29 mouse cellular contexts compared by ENCODE assay signal in genomic region chr7:144993566-144993965, GRCm38 (mm10). TPM values are rescaled to one million over a fixed set of nuclear protein-coding genes. Genes with fewer than 3 reads are reported as not detected.
DNase-seq lines count a peak whose midpoint lies in the region; ATAC-seq and TF ChIP-seq lines count a peak whose summit lies in the region.
"Had no signal": no experiment of that assay in that cellular context is flagged by ENCODE, and none has a peak within 500 bp of the region (broad histone marks: within the 10 kb centered on the region; RNA-seq: fewer than 3 reads in every experiment).

No protein-coding gene starts in this region.

- H3K27me3 ChIP-seq in forebrain, embryonic 10.5 days (ENCODE audit: poor library complexity, severe bottlenecking), result no peaks in the 10 kb centered on the region
- H3K27me3 ChIP-seq in forebrain, embryonic 11.5 days (ENCODE audit: control insufficient read depth, insufficient read depth, low read length), result no peaks in the 10 kb centered on the region
- no peaks in the 10 kb centered on the region for H3K27me3 ChIP-seq in hindbrain, embryonic 16.5 days (replicated peaks; ENCODE audit: control insufficient read depth, insufficient read depth, low read length)
- H3K27me3 ChIP-seq in hindbrain, embryonic 13.5 days, result no peaks in the 10 kb centered on the region
- H3K27me3 ChIP-seq: embryonic facial prominence, embryonic 15.5 days; limb, embryonic 12.5 days; liver, embryonic 15.5 days had no signal

- no peaks in the 10 kb centered on the region for H3K9me3 ChIP-seq in forebrain, embryonic 10.5 days
- no peaks in the 10 kb centered on the region for H3K9me3 ChIP-seq in forebrain, embryonic 11.5 days (ENCODE audit: control insufficient read depth, low read length)
- 0 out of 2 replicates have a peak, but pooled peaks cover 2% of the 10 kb centered on the region for H3K9me3 ChIP-seq in hindbrain, embryonic 16.5 days (ENCODE audit: control insufficient read depth, low read length)
- no peaks in the 10 kb centered on the region for H3K9me3 ChIP-seq in hindbrain, embryonic 13.5 days
- H3K9me3 ChIP-seq: embryonic facial prominence, embryonic 10.5 days; embryonic facial prominence, embryonic 15.5 days; G1E; limb, embryonic 12.5 days; liver, embryonic 15.5 days had no signal

- 0 out of 2 replicates have a peak, but pooled peaks cover 4% of the 10 kb centered on the region for H3K4me1 ChIP-seq in forebrain, embryonic 10.5 days
- H3K4me1 ChIP-seq in forebrain, embryonic 11.5 days (replicated peaks; ENCODE audit: control insufficient read depth, insufficient read depth, low read length), result no peaks in the 10 kb centered on the region
- no peaks in the 10 kb centered on the region for H3K4me1 ChIP-seq in hindbrain, embryonic 16.5 days (ENCODE audit: control insufficient read depth, insufficient read depth, low read depth, low read length)
- no peaks in the 10 kb centered on the region for H3K4me1 ChIP-seq in hindbrain, embryonic 13.5 days (replicated peaks)
- H3K4me1 ChIP-seq: embryonic facial prominence, embryonic 15.5 days; liver, embryonic 15.5 days had no signal

- no peak overlapping the region for H3K4me3 ChIP-seq in forebrain, embryonic 10.5 days
- H3K4me3 ChIP-seq in forebrain, embryonic 11.5 days (ENCODE audit: low read depth, low read length), result no peak overlapping the region
- no peak overlapping the region for H3K4me3 ChIP-seq in hindbrain, embryonic 16.5 days (ENCODE audit: low read length)
- H3K4me3 ChIP-seq in hindbrain, embryonic 13.5 days, result no peak overlapping the region
- H3K4me3 ChIP-seq in layer of hippocampus, adult 2 months, result no peak overlapping the region
- H3K4me3 ChIP-seq: embryonic facial prominence, embryonic 10.5 days; embryonic facial prominence, embryonic 15.5 days; left cerebral cortex, adult 2 months; limb, embryonic 12.5 days; liver, embryonic 15.5 days had no signal

- no peaks in the 10 kb centered on the region for H3K36me3 ChIP-seq in forebrain, embryonic 10.5 days (replicated peaks)
- H3K36me3 ChIP-seq in forebrain, embryonic 11.5 days (ENCODE audit: control insufficient read depth, insufficient read depth, low read length), result no peaks in the 10 kb centered on the region
- H3K36me3 ChIP-seq in hindbrain, embryonic 16.5 days (ENCODE audit: control insufficient read depth, insufficient read depth, low read length), result no peaks in the 10 kb centered on the region
- H3K36me3 ChIP-seq in hindbrain, embryonic 13.5 days, result no peaks in the 10 kb centered on the region
- H3K36me3 ChIP-seq: embryonic facial prominence, embryonic 10.5 days; embryonic facial prominence, embryonic 15.5 days; G1E; limb, embryonic 12.5 days; liver, embryonic 15.5 days had no signal

- DNase-seq in forebrain, embryonic 10.5 days (ENCODE audit: extremely low spot score, low spot score), result no peak
- no peak for DNase-seq in forebrain, embryonic 11.5 days (ENCODE audit: low spot score)
- peak; percentile 20 to 30 for DNase-seq in layer of hippocampus, postnatal 10 days (ENCODE audit: low spot score in 2 of 2)
- no peak for DNase-seq in layer of hippocampus, adult 2 months (ENCODE audit: low spot score in 2 of 2)
- peak; percentile 9 for DNase-seq in brain, embryonic 14.5 days (ENCODE audit: low read depth)
- no peak for DNase-seq in c-Kit-positive CD71-positive TER-119-positive erythroid progenitor cells, embryonic 14.5 days (ENCODE audit: low spot score)
- DNase-seq: adrenal gland, postnatal 14 days; cerebellum, adult 8-10 months; cerebellum, postnatal 25 days; gastrocnemius, postnatal 14 days; heart, postnatal 14 days; kidney, adult 9 months; kidney, postnatal 10 days; lung, embryonic 14.5 days; lung, postnatal 14 days; midbrain, embryonic 14.5 days; right cerebral cortex, postnatal 4 days; thymus, adult 18-20 months; thymus, postnatal 25 days had no signal

- H3K9ac ChIP-seq in forebrain, embryonic 11.5 days (ENCODE audit: low read length), result no peak overlapping the region
- no peak overlapping the region for H3K9ac ChIP-seq in hindbrain, embryonic 16.5 days (ENCODE audit: low read depth, low read length)
- no peak overlapping the region for H3K9ac ChIP-seq in hindbrain, embryonic 13.5 days
- H3K9ac ChIP-seq: embryonic facial prominence, embryonic 15.5 days; limb, embryonic 12.5 days; liver, embryonic 15.5 days; lung, embryonic 14.5 days had no signal

- no peak for ATAC-seq in forebrain, embryonic 11.5 days (replicated peaks; ENCODE audit: low FRiP score)
- peak; percentile 37; the same call in 1 of the 2 replicates for ATAC-seq in hindbrain, embryonic 16.5 days
- ATAC-seq in hindbrain, embryonic 13.5 days (ENCODE audit: low FRiP score), result no peak
- ATAC-seq: intestine, embryonic 16.5 days had no signal

- no peak overlapping the region for H3K4me2 ChIP-seq in forebrain, embryonic 11.5 days (ENCODE audit: low read depth, low read length, severe bottlenecking)
- no peak overlapping the region for H3K4me2 ChIP-seq in hindbrain, embryonic 16.5 days (ENCODE audit: low read length)
- H3K4me2 ChIP-seq in hindbrain, embryonic 13.5 days, result no peak overlapping the region
- H3K4me2 ChIP-seq: embryonic facial prominence, embryonic 15.5 days; limb, embryonic 12.5 days; liver, embryonic 15.5 days; lung, embryonic 14.5 days had no signal

- 0 out of 2 replicates have a peak overlapping the region, but pooled peaks have one; percentile 25 for H3K27ac ChIP-seq in forebrain, embryonic 10.5 days
- H3K27ac ChIP-seq in forebrain, embryonic 11.5 days (ENCODE audit: low read depth, low read length), result no peak overlapping the region
- H3K27ac ChIP-seq in hindbrain, embryonic 16.5 days (ENCODE audit: low read depth, low read length), result no peak overlapping the region
- H3K27ac ChIP-seq in hindbrain, embryonic 13.5 days, result no peak overlapping the region
- no peak overlapping the region for H3K27ac ChIP-seq in layer of hippocampus, adult 2 months
- H3K27ac ChIP-seq: embryonic facial prominence, embryonic 10.5 days; embryonic facial prominence, embryonic 15.5 days; left cerebral cortex, adult 2 months; limb, embryonic 12.5 days; liver, embryonic 15.5 days; stomach, postnatal 0 days had no signal

- no peak for TF ChIP-seq POLR2A in brain, embryonic 14.5 days (IDR thresholded peaks at IDR 0.05; ENCODE audit: borderline replicate concordance, extremely low read depth, insufficient read depth, insufficient read length, poor library complexity, severe bottlenecking)

- no peak for TF ChIP-seq CTCF in layer of hippocampus, adult 2 months (conservative IDR thresholded peaks at IDR 0.05)
- no peak for TF ChIP-seq CTCF in brain, embryonic 14.5 days (IDR thresholded peaks at IDR 0.05; ENCODE audit: borderline replicate concordance, extremely low read depth, insufficient read depth, insufficient read length)

- 87% methylated on average over 4 of the region's 4 CpGs for WGBS in forebrain, embryonic 10.5 days
- WGBS in forebrain, embryonic 11.5 days, result 86% methylated on average over 4 of the region's 4 CpGs
- WGBS in hindbrain, embryonic 16.5 days, result 80% methylated on average over 4 of the region's 4 CpGs
- 84% methylated on average over 4 of the region's 4 CpGs for WGBS in hindbrain, embryonic 13.5 days

RNA-seq across cellular contexts. Expression of gene Ccnd1, which starts 53.8 kb away (rescaled TPM):
- 233 and 246 TPM in 2 replicates for polyA plus RNA-seq in forebrain, embryonic 10.5 days (2016; fragmentation: Nextera tagmentation; extraction: Ambion mirVana)
- polyA plus RNA-seq in forebrain, embryonic 11.5 days (2014; fragmentation: Nextera tagmentation; extraction: Ambion mirVana), result 238 and 268 TPM in 2 replicates
- polyA plus RNA-seq in hindbrain, embryonic 16.5 days (2015; fragmentation: Nextera tagmentation; extraction: Ambion mirVana), result 31.0 and 33.5 TPM in 2 replicates
- polyA plus RNA-seq in hindbrain, embryonic 13.5 days (2015; fragmentation: Nextera tagmentation; extraction: Ambion mirVana), result 51.2 and 54.9 TPM in 2 replicates
- 10 to 100 TPM; 27.7 to 37.3 TPM for total RNA-seq in layer of hippocampus, postnatal 10 days (2021)
- total RNA-seq in layer of hippocampus, adult 2 months (2021), result 10 to 100 TPM; 43.7 to 48.3 TPM
- 46.2 and 55.4 TPM in 2 replicates for polyA plus RNA-seq in brain, embryonic 14.5 days (2012; rRNA removed)
- polyA plus RNA-seq: G1E had no signal

Comparison
In these comparisons a context has a peak if more than half of its experiments do, and no peak if none do; other contexts are left out.
1. DNase-seq: peak in layer of hippocampus, postnatal 10 days (2 of 2) and brain, embryonic 14.5 days (single experiment); none in forebrain, embryonic 10.5 days (single experiment), forebrain, embryonic 11.5 days (single experiment), layer of hippocampus, adult 2 months (0 of 2) and c-Kit-positive CD71-positive TER-119-positive erythroid progenitor cells, embryonic 14.5 days (single experiment).